Mouse (Mus musculus): Measurements from ENCODE around the gene Atp5d. TPM values are rescaled to one million over a fixed set of nuclear protein-coding genes. Genes with fewer than 3 reads are reported as not detected.
A peak's percentile ranks its signal among the peaks of the same experiment; 100 is the strongest.

The Atp5d gene
- polyA plus RNA-seq, 1 experiment, result 758 TPM

- Histone ChIP-seq H3K4me3 (replicated peaks; ENCODE audit: insufficient read depth, low read depth, low read length) (peak overlapping the region; percentile 87), H3K4me1 (ENCODE audit: control insufficient read depth, insufficient read depth, low read length) (peaks cover 7% of the 10 kb centered on the region; the same call in 1 of the 2 replicates), H3K27ac (ENCODE audit: insufficient read depth, low read length) (peak overlapping the region; percentile 50), H3K27me3 (ENCODE audit: control insufficient read depth, insufficient read depth, low read length) (no peaks in the 10 kb centered on the region)
- DNase-seq, result peak; percentile 62 to 69
- TF ChIP-seq POLR2A (IDR thresholded peaks at IDR 0.05; ENCODE audit: borderline replicate concordance, insufficient read depth, low read length) (0 out of 2 replicates have a peak, but pooled peaks have one; percentile 18), CTCF (IDR thresholded peaks at IDR 0.05; ENCODE audit: borderline replicate concordance, insufficient read depth, low read depth, low read length) (no peak)
- 5% methylated on average over 33 of the region's 33 CpGs for WGBS
Observed at GRCm38 (mm10) chr10:80137626-80138552, 543 bp upstream of the Atp5d start.

GRCm38 (mm10) chr10:80139439-80139775, 975 bp downstream of the Atp5d start:
- Histone ChIP-seq H3K4me3 (replicated peaks; ENCODE audit: insufficient read depth, low read depth, low read length) (peak overlapping the region; percentile 87), H3K27me3 (ENCODE audit: control insufficient read depth, insufficient read depth, low read length) (no peaks in the 10 kb centered on the region), H3K27ac (ENCODE audit: insufficient read depth, low read length) (peak overlapping the region; percentile 44), H3K4me1 (ENCODE audit: control insufficient read depth, insufficient read depth, low read length) (peaks cover 12% of the 10 kb centered on the region; the same call in 1 of the 2 replicates)
- 2% methylated on average over 9 of the region's 10 CpGs for WGBS
- no peak for DNase-seq
- TF ChIP-seq CTCF (IDR thresholded peaks at IDR 0.05; ENCODE audit: borderline replicate concordance, insufficient read depth, low read depth, low read length), result no peak
- no peak for TF ChIP-seq POLR2A (IDR thresholded peaks at IDR 0.05; ENCODE audit: borderline replicate concordance, insufficient read depth, low read length)

GRCm38 (mm10) chr10:80139975-80140665, 1.7 kb downstream of the Atp5d start:
- no peak overlapping the region for H3K4me3 ChIP-seq (replicated peaks; ENCODE audit: insufficient read depth, low read depth, low read length)
- H3K27me3 ChIP-seq (ENCODE audit: control insufficient read depth, insufficient read depth, low read length), result no peaks in the 10 kb centered on the region
- H3K27ac ChIP-seq (ENCODE audit: insufficient read depth, low read length), result no peak overlapping the region
- H3K4me1 ChIP-seq (ENCODE audit: control insufficient read depth, insufficient read depth, low read length), result peaks cover 17% of the 10 kb centered on the region; the same call in 1 of the 2 replicates
- no peak for DNase-seq
- WGBS, result 77% methylated on average over 11 of the region's 11 CpGs
- TF ChIP-seq CTCF (IDR thresholded peaks at IDR 0.05; ENCODE audit: borderline replicate concordance, insufficient read depth, low read depth, low read length) (no peak), POLR2A (IDR thresholded peaks at IDR 0.05; ENCODE audit: borderline replicate concordance, insufficient read depth, low read length) (no peak)

GRCm38 (mm10) chr10:80140666-80141035, 2.2 kb downstream of the Atp5d start, which contains the start of gene Cbarp:
Gene Cbarp, minus strand, starts transcription at chr10:80140835.
- H3K4me1 ChIP-seq (ENCODE audit: control insufficient read depth, insufficient read depth, low read length), result peaks cover 21% of the 10 kb centered on the region
- peak within 1 kb of the TSS; percentile 61 for H3K4me3 ChIP-seq (replicated peaks; ENCODE audit: insufficient read depth, low read depth, low read length)
- H3K27ac ChIP-seq (ENCODE audit: insufficient read depth, low read length), result peak within 1 kb of the TSS; percentile 97
- WGBS, result 67% methylated on average over 10 of the region's 10 CpGs
- TF ChIP-seq POLR2A (IDR thresholded peaks at IDR 0.05; ENCODE audit: borderline replicate concordance, insufficient read depth, low read length) (no peak), CTCF (IDR thresholded peaks at IDR 0.05; ENCODE audit: borderline replicate concordance, insufficient read depth, low read depth, low read length) (no peak)
- no peak for DNase-seq
- H3K27me3 ChIP-seq (ENCODE audit: control insufficient read depth, insufficient read depth, low read length), result no peaks in the 10 kb centered on the region

- Histone ChIP-seq H3K27ac (ENCODE audit: insufficient read depth, low read length) (peak overlapping the region; percentile 97), H3K4me3 (replicated peaks; ENCODE audit: insufficient read depth, low read depth, low read length) (peak overlapping the region; percentile 61), H3K4me1 (ENCODE audit: control insufficient read depth, insufficient read depth, low read length) (peaks cover 25% of the 10 kb centered on the region), H3K27me3 (ENCODE audit: control insufficient read depth, insufficient read depth, low read length) (no peaks in the 10 kb centered on the region)
- TF ChIP-seq CTCF (IDR thresholded peaks at IDR 0.05; ENCODE audit: borderline replicate concordance, insufficient read depth, low read depth, low read length) (peak; percentile 69; the same call in 1 of the 2 replicates), POLR2A (IDR thresholded peaks at IDR 0.05; ENCODE audit: borderline replicate concordance, insufficient read depth, low read length) (peak; percentile 73; the same call in 1 of the 2 replicates)
- DNase-seq, result peak; percentile 98 to 99
- WGBS, result under 1% methylated on average over 29 of the region's 29 CpGs
Observed at GRCm38 (mm10) chr10:80141243-80141642, 2.8 kb downstream of the Atp5d start.

GRCm38 (mm10) chr10:80141786-80142529, 3.5 kb downstream of the Atp5d start:
- Histone ChIP-seq H3K27me3 (ENCODE audit: control insufficient read depth, insufficient read depth, low read length) (no peaks in the 10 kb centered on the region), H3K4me3 (replicated peaks; ENCODE audit: insufficient read depth, low read depth, low read length) (peak overlapping the region; percentile 67), H3K27ac (ENCODE audit: insufficient read depth, low read length) (peak overlapping the region; percentile 89), H3K4me1 (ENCODE audit: control insufficient read depth, insufficient read depth, low read length) (peaks cover 32% of the 10 kb centered on the region)
- peak; percentile 94 to 99 for DNase-seq
- under 1% methylated on average over 40 of the region's 43 CpGs for WGBS
- peak; percentile 89 for TF ChIP-seq POLR2A (IDR thresholded peaks at IDR 0.05; ENCODE audit: borderline replicate concordance, insufficient read depth, low read length)
- TF ChIP-seq CTCF (IDR thresholded peaks at IDR 0.05; ENCODE audit: borderline replicate concordance, insufficient read depth, low read depth, low read length), result no peak

- TF ChIP-seq CTCF (IDR thresholded peaks at IDR 0.05; ENCODE audit: borderline replicate concordance, insufficient read depth, low read depth, low read length) (no peak), POLR2A (IDR thresholded peaks at IDR 0.05; ENCODE audit: borderline replicate concordance, insufficient read depth, low read length) (no peak)
- peaks cover 36% of the 10 kb centered on the region for H3K4me1 ChIP-seq (ENCODE audit: control insufficient read depth, insufficient read depth, low read length)
- peak overlapping the region; percentile 89 for H3K27ac ChIP-seq (ENCODE audit: insufficient read depth, low read length)
- H3K4me3 ChIP-seq (replicated peaks; ENCODE audit: insufficient read depth, low read depth, low read length), result peak overlapping the region; percentile 67
- DNase-seq, result no peak
- WGBS, result 1% methylated on average over 15 of the region's 15 CpGs
- H3K27me3 ChIP-seq (ENCODE audit: control insufficient read depth, insufficient read depth, low read length), result no peaks in the 10 kb centered on the region
Observed at GRCm38 (mm10) chr10:80142530-80142925, 4.1 kb downstream of the Atp5d start.

All from cerebellum, adult 2 months (tissue).